Mouse (Mus musculus): ENCODE results near the gene Slc1a2. TPM values are rescaled to one million over a fixed set of nuclear protein-coding genes. Genes with fewer than 3 reads are reported as not detected.

Gene Slc1a2
- polyA plus RNA-seq, 1 experiment from 2014 or later, result 7.9 TPM

GRCm38 (mm10) chr2:102782751-102783150 lies 124.3 kb downstream of the Slc1a2 start:
- WGBS, result 88% methylated on average over 7 of the region's 7 CpGs

GRCm38 (mm10) chr2:102785696-102786095 lies 127.2 kb downstream of the Slc1a2 start:
- H3K27ac ChIP-seq (replicated peaks), result no peak overlapping the region
- no peaks in the 10 kb centered on the region for H3K4me1 ChIP-seq
- no peaks in the 10 kb centered on the region for H3K9me3 ChIP-seq (replicated peaks)
- DNase-seq (ENCODE audit: low spot score), result no peak
- 70% methylated on average over 4 of the region's 4 CpGs for WGBS
- peaks cover 7% of the 10 kb centered on the region; the same call in 1 of the 2 replicates for H3K36me3 ChIP-seq
- no peaks in the 10 kb centered on the region for H3K27me3 ChIP-seq (ENCODE audit: low read depth, poor library complexity, severe bottlenecking)
- no peak overlapping the region for H3K4me3 ChIP-seq

More at GRCm38 (mm10) chr2:102782751-102783150, 124.3 kb downstream of the Slc1a2 start:
- no peak for DNase-seq (ENCODE audit: low spot score)
- Histone ChIP-seq H3K4me3 (no peak overlapping the region), H3K9me3 (replicated peaks) (no peaks in the 10 kb centered on the region), H3K36me3 (peaks cover 7% of the 10 kb centered on the region; the same call in 1 of the 2 replicates), H3K27ac (replicated peaks) (no peak overlapping the region), H3K27me3 (ENCODE audit: low read depth, poor library complexity, severe bottlenecking) (no peaks in the 10 kb centered on the region), H3K4me1 (no peaks in the 10 kb centered on the region)

GRCm38 (mm10) chr2:102791641-102792040 lies 133.2 kb downstream of the Slc1a2 start:
- H3K9me3 ChIP-seq (replicated peaks), result no peaks in the 10 kb centered on the region
- no peaks in the 10 kb centered on the region for H3K36me3 ChIP-seq
- H3K4me1 ChIP-seq, result no peaks in the 10 kb centered on the region
- H3K27ac ChIP-seq (replicated peaks), result no peak overlapping the region
- H3K27me3 ChIP-seq (ENCODE audit: low read depth, poor library complexity, severe bottlenecking), result no peaks in the 10 kb centered on the region
- 86% methylated on average over 2 of the region's 2 CpGs for WGBS
- no peak overlapping the region for H3K4me3 ChIP-seq
- no peak for DNase-seq (ENCODE audit: low spot score)

- no peak overlapping the region for H3K27ac ChIP-seq (replicated peaks)
- DNase-seq (ENCODE audit: low spot score), result no peak
- no peaks in the 10 kb centered on the region for H3K36me3 ChIP-seq
- H3K4me3 ChIP-seq, result no peak overlapping the region
- WGBS, result 90% methylated on average over 6 of the region's 6 CpGs
- no peaks in the 10 kb centered on the region for H3K9me3 ChIP-seq (replicated peaks)
- H3K4me1 ChIP-seq, result no peaks in the 10 kb centered on the region
- H3K27me3 ChIP-seq (ENCODE audit: low read depth, poor library complexity, severe bottlenecking), result no peaks in the 10 kb centered on the region
Measured at GRCm38 (mm10) chr2:102792804-102793203, 134.3 kb downstream of the Slc1a2 start.

GRCm38 (mm10) chr2:102795034-102795433 lies 136.6 kb downstream of the Slc1a2 start:
- Histone ChIP-seq H3K27me3 (ENCODE audit: low read depth, poor library complexity, severe bottlenecking) (no peaks in the 10 kb centered on the region), H3K4me1 (no peaks in the 10 kb centered on the region), H3K27ac (replicated peaks) (no peak overlapping the region), H3K9me3 (replicated peaks) (no peaks in the 10 kb centered on the region), H3K4me3 (no peak overlapping the region), H3K36me3 (no peaks in the 10 kb centered on the region)
- WGBS, result 87% methylated on average over 3 of the region's 3 CpGs
- no peak for DNase-seq (ENCODE audit: low spot score)

GRCm38 (mm10) chr2:102798149-102798548 lies 139.7 kb downstream of the Slc1a2 start:
- 74% methylated on average over 2 of the region's 2 CpGs for WGBS
- Histone ChIP-seq H3K4me3 (no peak overlapping the region), H3K27ac (replicated peaks) (no peak overlapping the region), H3K36me3 (no peaks in the 10 kb centered on the region), H3K9me3 (replicated peaks) (no peaks in the 10 kb centered on the region), H3K4me1 (no peaks in the 10 kb centered on the region), H3K27me3 (ENCODE audit: low read depth, poor library complexity, severe bottlenecking) (no peaks in the 10 kb centered on the region)
- DNase-seq (ENCODE audit: low spot score), result no peak

GRCm38 (mm10) chr2:102801899-102802298 lies 143.4 kb downstream of the Slc1a2 start:
- Histone ChIP-seq H3K4me1 (no peaks in the 10 kb centered on the region), H3K27ac (replicated peaks) (no peak overlapping the region)
- WGBS, result 87% methylated on average over 1 of the region's 1 CpGs

GRCm38 (mm10) chr2:102804109-102804508 lies 145.7 kb downstream of the Slc1a2 start:
- H3K9me3 ChIP-seq (replicated peaks), result no peaks in the 10 kb centered on the region

More at GRCm38 (mm10) chr2:102801899-102802298, 143.4 kb downstream of the Slc1a2 start:
- no peaks in the 10 kb centered on the region for H3K9me3 ChIP-seq (replicated peaks)
- no peak for DNase-seq (ENCODE audit: low spot score)
- H3K4me3 ChIP-seq, result no peak overlapping the region
- H3K36me3 ChIP-seq, result no peaks in the 10 kb centered on the region
- no peaks in the 10 kb centered on the region for H3K27me3 ChIP-seq (ENCODE audit: low read depth, poor library complexity, severe bottlenecking)

GRCm38 (mm10) chr2:102805283-102805682 lies 146.8 kb downstream of the Slc1a2 start:
- WGBS, result 79% methylated on average over 6 of the region's 6 CpGs
- H3K27me3 ChIP-seq (ENCODE audit: low read depth, poor library complexity, severe bottlenecking), result no peaks in the 10 kb centered on the region
- no peak overlapping the region for H3K4me3 ChIP-seq
- no peak for DNase-seq (ENCODE audit: low spot score)
- H3K4me1 ChIP-seq, result no peaks in the 10 kb centered on the region
- no peak overlapping the region for H3K27ac ChIP-seq (replicated peaks)
- no peaks in the 10 kb centered on the region for H3K9me3 ChIP-seq (replicated peaks)
- H3K36me3 ChIP-seq, result no peaks in the 10 kb centered on the region

More at GRCm38 (mm10) chr2:102804109-102804508, 145.7 kb downstream of the Slc1a2 start:
- Histone ChIP-seq H3K4me1 (no peaks in the 10 kb centered on the region), H3K36me3 (no peaks in the 10 kb centered on the region), H3K4me3 (no peak overlapping the region), H3K27ac (replicated peaks) (no peak overlapping the region), H3K27me3 (ENCODE audit: low read depth, poor library complexity, severe bottlenecking) (no peaks in the 10 kb centered on the region)
- no peak for DNase-seq (ENCODE audit: low spot score)
- WGBS, result 51% methylated on average over 2 of the region's 2 CpGs

GRCm38 (mm10) chr2:102805761-102806496 lies 147.5 kb downstream of the Slc1a2 start:
- no peak for DNase-seq (ENCODE audit: low spot score)
- H3K27me3 ChIP-seq (ENCODE audit: low read depth, poor library complexity, severe bottlenecking), result no peaks in the 10 kb centered on the region
- no peaks in the 10 kb centered on the region for H3K4me1 ChIP-seq
- no peak overlapping the region for H3K4me3 ChIP-seq
- H3K27ac ChIP-seq (replicated peaks), result no peak overlapping the region
- 89% methylated on average over 4 of the region's 4 CpGs for WGBS
- no peaks in the 10 kb centered on the region for H3K9me3 ChIP-seq (replicated peaks)
- no peaks in the 10 kb centered on the region for H3K36me3 ChIP-seq

GRCm38 (mm10) chr2:102807633-102808032 lies 149.2 kb downstream of the Slc1a2 start:
- Histone ChIP-seq H3K4me3 (no peak overlapping the region), H3K4me1 (no peaks in the 10 kb centered on the region), H3K9me3 (replicated peaks) (no peaks in the 10 kb centered on the region), H3K27ac (replicated peaks) (no peak overlapping the region), H3K27me3 (ENCODE audit: low read depth, poor library complexity, severe bottlenecking) (no peaks in the 10 kb centered on the region), H3K36me3 (no peaks in the 10 kb centered on the region)
- no peak for DNase-seq (ENCODE audit: low spot score)
- WGBS, result 77% methylated on average over 3 of the region's 3 CpGs

GRCm38 (mm10) chr2:102809436-102809835 lies 151.0 kb downstream of the Slc1a2 start:
- no peaks in the 10 kb centered on the region for H3K36me3 ChIP-seq
- no peak overlapping the region for H3K27ac ChIP-seq (replicated peaks)
- H3K4me3 ChIP-seq, result no peak overlapping the region
- 92% methylated on average over 1 of the region's 1 CpGs for WGBS
- H3K27me3 ChIP-seq (ENCODE audit: low read depth, poor library complexity, severe bottlenecking), result no peaks in the 10 kb centered on the region
- H3K9me3 ChIP-seq (replicated peaks), result no peaks in the 10 kb centered on the region
- no peak for DNase-seq (ENCODE audit: low spot score)
- H3K4me1 ChIP-seq, result no peaks in the 10 kb centered on the region

- no peaks in the 10 kb centered on the region for H3K4me1 ChIP-seq
- no peaks in the 10 kb centered on the region for H3K36me3 ChIP-seq
- H3K4me3 ChIP-seq, result no peak overlapping the region
- WGBS, result 77% methylated on average over 4 of the region's 4 CpGs
- no peak overlapping the region for H3K27ac ChIP-seq (replicated peaks)
- H3K9me3 ChIP-seq (replicated peaks), result no peaks in the 10 kb centered on the region
- H3K27me3 ChIP-seq (ENCODE audit: low read depth, poor library complexity, severe bottlenecking), result no peaks in the 10 kb centered on the region
- DNase-seq (ENCODE audit: low spot score), result no peak
Measured at GRCm38 (mm10) chr2:102812756-102813155, 154.3 kb downstream of the Slc1a2 start.

All from midbrain, embryonic 10.5 days (tissue).